Mouse (Mus musculus) cortical plate, adult 2 months (tissue): ENCODE results near the gene Uqcc2.

Source experiments
- CTCF ChIP-seq: fragments of 200-500 bp; IDR thresholded peaks from 2 replicates; pipeline ENCODE4 v1.5.1; 2011; ENCODE audit warnings: mild to moderate bottlenecking, control low read depth, low read length; ENCODE audit not compliant: insufficient read depth; ENCODE audit errors: extremely low read depth
- POLR2A ChIP-seq: fragments of 200-500 bp; IDR thresholded peaks from 2 replicates; pipeline ENCODE4 v1.6.1; 2011; ENCODE audit warnings: mild to moderate bottlenecking, low read length, control low read depth; ENCODE audit not compliant: insufficient read depth; ENCODE audit errors: extremely low read depth

GRCm38 (mm10) chr17:27128189-27128588, 5.5 kb downstream of the Uqcc2 start:
- no peak for TF ChIP-seq POLR2A
- TF ChIP-seq CTCF = no peak
